Mouse (Mus musculus): ENCODE measurements around the gene Ptges3.

The Ptges3 gene

GRCm38 (mm10) chr10:128093496-128094294 lies 34.9 kb downstream of the Ptges3 start:
- peak; percentile 73 for DNase-seq

DNA sequence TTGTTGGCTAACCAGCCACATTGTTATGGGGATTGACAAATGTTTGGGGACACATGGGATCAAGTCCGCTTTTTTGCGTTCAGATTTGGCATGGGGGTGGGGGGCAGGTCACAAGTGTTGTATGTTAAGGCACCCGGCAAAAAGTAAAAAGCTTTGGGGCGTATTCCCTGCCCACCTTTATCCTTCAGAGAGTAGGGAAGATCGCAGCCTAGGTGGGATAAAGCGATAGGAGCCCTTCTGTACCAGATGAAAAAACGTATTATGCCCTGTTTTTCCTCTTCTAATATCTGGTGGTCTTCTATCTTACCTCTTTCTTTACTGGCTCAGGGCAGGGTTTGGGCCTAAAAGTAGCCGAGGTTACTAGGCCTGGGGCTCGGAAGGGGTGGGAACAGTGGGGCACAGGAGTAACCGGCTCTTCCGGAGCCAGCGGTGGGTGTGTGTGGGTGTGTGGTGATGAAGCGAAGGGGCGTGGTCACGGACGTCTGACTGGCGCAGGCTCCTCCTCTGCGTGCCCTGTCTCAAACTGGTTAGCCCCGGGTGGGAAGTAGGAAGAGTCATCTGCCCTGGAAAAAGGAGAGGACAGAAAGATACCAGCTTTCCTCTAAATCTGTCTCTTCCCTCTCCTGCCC lies 35.7 kb downstream of the Ptges3 start:
- peak; percentile 82 for DNase-seq

- no peak for DNase-seq
These were observed 36.4 kb downstream of the Ptges3 start for GRCm38 (mm10) chr10:128095003-128095636.

DNA sequence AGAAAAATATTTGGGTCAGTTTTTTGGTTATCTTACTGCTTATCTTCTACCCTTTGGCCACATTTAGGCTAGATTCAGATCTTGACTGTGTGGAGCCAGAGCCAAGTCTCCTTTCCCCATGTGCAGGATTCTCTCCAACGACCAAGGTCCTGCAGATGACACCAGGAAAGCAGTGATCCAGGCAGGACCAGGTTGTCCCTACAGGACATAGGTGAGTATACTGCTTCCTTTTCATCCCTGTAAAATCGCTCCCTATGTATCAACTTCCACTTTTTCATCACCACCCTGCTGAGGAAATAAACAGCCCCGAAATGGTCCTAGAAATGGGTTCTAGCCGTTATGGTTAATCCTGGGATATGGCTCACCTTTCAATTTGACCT lies 37.5 kb downstream of the Ptges3 start:
- peak; percentile 31 for DNase-seq

DNA sequence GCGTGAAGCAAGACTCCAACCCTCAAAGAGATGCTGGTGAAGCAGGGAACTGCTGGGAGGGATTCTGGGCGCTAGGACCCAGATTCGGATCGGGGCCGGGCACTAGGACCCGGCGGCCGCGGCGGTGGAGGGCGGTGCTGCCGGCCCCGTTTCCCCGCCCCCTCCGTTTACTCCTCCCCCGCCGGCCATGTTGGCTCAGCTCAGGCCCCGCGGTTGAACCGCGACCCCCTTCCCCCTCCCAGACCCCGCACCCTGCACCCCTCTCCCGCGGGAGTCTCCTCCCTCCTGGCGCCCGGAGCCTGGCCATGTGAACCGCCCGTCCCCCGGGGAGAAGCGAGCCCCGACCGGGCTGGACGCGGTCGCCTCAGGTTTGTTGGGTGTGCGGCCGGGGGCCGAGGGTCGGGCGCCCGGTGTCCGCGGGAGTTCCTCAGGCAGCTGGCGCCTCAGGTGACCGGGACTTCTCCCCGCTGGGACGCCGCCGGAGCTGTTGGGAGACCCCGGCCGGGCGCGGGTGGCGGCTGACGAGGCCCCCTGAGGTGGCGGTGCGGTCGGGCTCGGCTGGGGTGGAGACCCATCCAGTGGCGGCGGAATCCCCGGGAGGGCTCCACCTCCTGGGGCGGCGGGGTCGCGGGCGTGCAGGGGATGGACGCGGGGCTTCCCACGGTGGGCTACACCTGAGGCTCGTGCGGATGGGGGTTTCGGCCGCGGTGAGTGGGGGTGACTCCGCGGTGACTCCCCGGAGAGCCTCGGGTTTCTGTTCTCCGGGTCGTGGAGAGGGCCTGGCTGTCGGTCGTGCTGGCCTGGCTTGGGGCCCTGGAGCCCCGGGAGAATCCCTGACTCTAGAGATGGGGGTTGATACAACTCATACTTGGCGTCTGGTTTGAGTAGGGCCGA lies 38.2 kb downstream of the Ptges3 start:
- peak; percentile 75 for DNase-seq

DNA sequence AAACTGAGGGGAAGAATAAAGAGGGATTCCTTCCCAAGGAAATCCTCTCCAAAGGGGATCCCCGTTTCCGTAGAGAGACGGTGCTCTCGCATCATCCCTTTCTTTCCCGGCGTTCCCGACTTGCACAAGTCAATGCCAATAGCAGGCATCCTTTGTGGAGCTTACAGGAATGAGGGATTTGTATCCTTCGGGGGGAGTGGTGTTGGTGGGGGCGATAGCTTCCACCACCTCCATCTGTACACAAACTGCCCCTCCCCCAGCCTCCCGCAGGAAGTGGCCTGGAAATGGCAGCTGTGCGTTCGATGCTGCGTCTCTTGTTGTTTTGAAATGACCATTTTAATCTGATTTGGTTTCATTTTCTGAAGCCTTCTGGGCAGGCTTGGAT lies 38.8 kb downstream of the Ptges3 start:
- DNase-seq: peak; percentile 69

DNA sequence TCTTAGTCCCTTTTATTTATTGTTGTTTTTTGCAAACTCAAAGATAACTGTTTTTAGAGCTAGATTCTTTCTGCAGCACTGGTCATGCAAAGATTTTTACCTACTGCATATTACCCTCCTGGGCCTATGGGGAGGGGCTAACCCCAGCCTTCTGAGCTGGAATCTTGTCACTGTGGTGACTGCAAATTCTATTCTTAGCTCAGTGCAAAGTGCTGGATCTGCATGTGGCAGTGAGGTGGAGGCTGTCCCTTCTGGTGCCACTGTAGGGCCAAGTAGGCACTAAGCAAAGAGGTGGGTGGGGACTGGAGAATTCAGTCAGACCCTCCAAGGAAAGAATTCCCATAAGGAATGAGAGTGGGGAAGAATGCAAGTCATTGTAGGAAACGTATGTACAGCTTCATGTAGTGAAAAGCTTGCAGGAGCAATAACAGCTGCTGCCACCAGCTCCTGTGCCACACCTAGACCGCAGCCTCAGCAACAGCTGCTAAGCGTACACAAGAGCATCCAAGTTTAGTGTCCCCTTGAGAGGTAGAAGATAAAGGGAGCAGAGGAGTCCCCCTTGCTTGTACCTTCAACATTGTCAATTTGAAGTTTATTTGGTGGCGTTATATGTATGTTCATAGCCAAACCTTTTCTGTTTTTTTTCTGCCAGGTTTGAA lies 51.5 kb downstream of the Ptges3 start:
- DNase-seq: no peak

- DNase-seq: no peak
These were observed 52.5 kb downstream of the Ptges3 start for GRCm38 (mm10) chr10:128111227-128111626.

- no peak for DNase-seq
These were observed 65.1 kb downstream of the Ptges3 start for GRCm38 (mm10) chr10:128123833-128124232.

DNA sequence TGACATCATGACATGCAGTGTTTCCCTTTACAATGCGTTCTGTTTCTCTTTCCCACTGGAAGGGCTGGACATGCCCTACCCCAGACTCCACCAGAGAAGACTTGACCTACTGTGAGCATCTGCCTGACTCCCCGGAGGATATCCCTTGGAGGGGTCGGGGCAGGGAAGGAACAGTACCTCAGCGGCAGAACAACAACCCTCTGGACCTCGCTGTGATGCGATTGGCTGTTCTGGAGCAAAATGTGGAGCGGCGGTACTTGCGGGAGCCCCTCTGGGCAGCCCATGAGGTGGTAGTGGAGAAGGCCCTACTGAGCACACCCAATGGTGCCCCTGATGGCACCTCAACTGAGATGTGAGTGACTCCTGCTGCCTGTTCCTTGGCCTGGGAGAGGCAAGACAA lies 66.1 kb downstream of the Ptges3 start:
- no peak for DNase-seq

GRCm38 (mm10) chr10:128125951-128126350 lies 67.2 kb downstream of the Ptges3 start:
- no peak for DNase-seq

All from cerebellum, adult 11-12 months (tissue).